Mouse (Mus musculus): Measurements from ENCODE around the gene Lrg1. TPM values are rescaled to one million over a fixed set of nuclear protein-coding genes. Genes with fewer than 3 reads are reported as not detected.
A peak's percentile ranks its signal among the peaks of the same experiment; 100 is the strongest.

Lrg1 gene
- polyA plus RNA-seq, 1 experiment = 16.1 TPM

DNA sequence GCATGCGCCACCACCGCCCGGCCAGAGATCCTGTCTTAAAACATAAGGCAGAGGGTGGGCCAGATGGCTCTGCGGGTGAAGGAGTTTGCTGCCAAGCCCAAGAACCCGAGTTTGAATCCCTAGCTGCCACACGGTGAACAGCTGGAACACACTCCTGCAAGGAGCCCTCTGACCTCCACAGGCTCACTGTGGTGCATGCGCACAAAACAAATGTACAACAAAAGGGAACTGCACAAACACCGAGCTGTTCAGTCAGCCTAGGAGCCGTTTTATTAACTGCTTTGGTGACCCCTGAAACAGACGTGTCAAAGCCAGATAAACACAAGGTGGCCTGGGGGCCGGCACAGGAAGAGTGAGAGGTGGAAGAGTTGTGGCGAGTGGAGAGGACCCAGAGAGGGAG, 2.4 kb downstream of the Lrg1 start:
- TF ChIP-seq POLR2A (IDR thresholded peaks at IDR 0.05; ENCODE audit: low read depth, low read length) (no peak), CTCF (conservative IDR thresholded peaks at IDR 0.05; ENCODE audit: insufficient read depth, insufficient read length, low read depth, low read length) (0 out of 2 replicates have a peak, but pooled peaks have one; percentile 9)
- Histone ChIP-seq H3K4me3 (ENCODE audit: insufficient read depth, low read depth, low read length) (no peak overlapping the region), H3K36me3 (ENCODE audit: control insufficient read depth, insufficient read depth, low read length) (no peaks in the 10 kb centered on the region), H3K27ac (ENCODE audit: insufficient read depth, low read depth, low read length) (peak overlapping the region; percentile 46; the same call in 1 of the 2 replicates), H3K4me1 (ENCODE audit: control insufficient read depth, insufficient read depth, low read length) (no peaks in the 10 kb centered on the region), H3K27me3 (replicated peaks; ENCODE audit: control insufficient read depth, insufficient read depth, low read length) (no peaks in the 10 kb centered on the region)
- DNase-seq = peak; percentile 40
- WGBS = 38% methylated on average over 12 of the region's 12 CpGs

DNA sequence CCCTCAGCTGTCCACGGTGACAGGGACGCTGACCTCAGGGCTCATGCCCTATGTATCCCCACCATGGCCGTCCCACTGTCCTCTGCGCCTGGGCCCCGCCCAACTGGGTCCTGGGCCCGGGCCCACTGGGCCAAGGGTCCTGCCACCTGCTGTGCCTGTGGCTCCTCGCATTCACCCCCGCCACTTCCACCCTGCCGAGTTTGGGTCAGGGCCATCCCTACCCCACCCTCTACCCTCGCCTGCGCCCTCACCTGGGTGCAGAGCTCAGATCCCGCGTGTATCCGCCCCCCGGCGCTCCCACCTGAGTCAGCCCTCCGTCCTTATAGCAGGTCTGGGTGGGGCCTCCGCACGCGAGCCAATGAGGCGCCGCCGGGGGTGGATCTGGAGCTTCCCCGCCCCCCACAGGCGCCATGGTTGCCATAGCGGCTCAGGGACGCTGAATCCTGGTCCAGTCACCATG, 4.5 kb downstream of the Lrg1 start, which contains the start of gene Plin5:
Plin5 (minus strand) TSS at position 346 of the 460 bp plus-strand sequence.
- Histone ChIP-seq H3K27me3 (replicated peaks; ENCODE audit: control insufficient read depth, insufficient read depth, low read length) (no peaks in the 10 kb centered on the region), H3K27ac (ENCODE audit: insufficient read depth, low read depth, low read length) (no peak within 1 kb of the TSS), H3K4me1 (ENCODE audit: control insufficient read depth, insufficient read depth, low read length) (no peaks in the 10 kb centered on the region), H3K36me3 (ENCODE audit: control insufficient read depth, insufficient read depth, low read length) (no peaks in the 10 kb centered on the region), H3K4me3 (ENCODE audit: insufficient read depth, low read depth, low read length) (peak within 1 kb of the TSS; percentile 34; the same call in 1 of the 2 replicates)
- 3% methylated on average over 27 of the region's 27 CpGs for WGBS
- no peak for TF ChIP-seq CTCF (conservative IDR thresholded peaks at IDR 0.05; ENCODE audit: insufficient read depth, insufficient read length, low read depth, low read length)
- TF ChIP-seq POLR2A (IDR thresholded peaks at IDR 0.05; ENCODE audit: low read depth, low read length) = no peak
- peak; percentile 87 for DNase-seq

DNA sequence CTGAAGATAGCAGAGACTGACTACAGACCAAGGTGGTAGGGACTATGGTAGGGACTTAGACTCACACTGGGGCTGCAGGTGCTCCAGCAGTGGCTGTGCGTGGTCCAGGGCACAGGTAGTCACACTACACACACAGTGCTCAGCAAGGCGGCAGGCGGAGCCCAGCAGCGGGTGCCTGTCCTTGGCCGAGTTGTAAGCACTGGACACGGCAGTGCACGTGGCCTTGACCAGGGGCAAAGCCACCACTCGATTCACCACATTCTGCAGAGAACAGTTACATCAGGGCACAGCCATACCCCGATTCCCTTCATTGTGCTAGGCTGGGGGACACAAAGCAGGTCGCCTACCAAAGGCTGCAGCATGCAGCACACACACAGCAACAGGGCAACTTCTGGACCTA, 5.6 kb downstream of the Lrg1 start:
- DNase-seq = no peak
- Histone ChIP-seq H3K4me1 (ENCODE audit: control insufficient read depth, insufficient read depth, low read length) (no peaks in the 10 kb centered on the region), H3K27me3 (replicated peaks; ENCODE audit: control insufficient read depth, insufficient read depth, low read length) (no peaks in the 10 kb centered on the region), H3K27ac (ENCODE audit: insufficient read depth, low read depth, low read length) (no peak overlapping the region), H3K36me3 (ENCODE audit: control insufficient read depth, insufficient read depth, low read length) (no peaks in the 10 kb centered on the region), H3K4me3 (ENCODE audit: insufficient read depth, low read depth, low read length) (no peak overlapping the region)
- 77% methylated on average over 10 of the region's 10 CpGs for WGBS
- TF ChIP-seq POLR2A (IDR thresholded peaks at IDR 0.05; ENCODE audit: low read depth, low read length) = no peak
- TF ChIP-seq CTCF (conservative IDR thresholded peaks at IDR 0.05; ENCODE audit: insufficient read depth, insufficient read length, low read depth, low read length) = no peak

DNA sequence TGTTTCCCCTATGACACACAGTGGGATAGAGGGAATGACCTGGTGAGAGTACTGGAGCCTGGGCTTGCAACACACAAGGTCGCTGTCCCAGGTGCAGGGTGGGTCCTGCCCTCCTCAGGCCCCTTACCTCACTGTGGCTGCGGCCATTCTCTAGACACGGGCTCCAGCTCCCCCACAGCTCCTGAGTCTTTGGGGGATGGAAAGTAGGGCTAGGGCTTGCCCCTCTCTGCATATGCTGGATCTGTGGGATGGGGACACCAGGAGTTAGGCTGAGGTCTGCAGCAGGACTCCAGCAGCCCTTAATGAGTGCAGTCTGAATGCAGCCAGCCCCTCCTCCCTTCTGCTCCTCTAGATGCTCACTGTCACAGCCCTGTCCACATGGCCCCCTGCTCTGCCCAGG, 9.1 kb downstream of the Lrg1 start:
- DNase-seq = no peak

DNA sequence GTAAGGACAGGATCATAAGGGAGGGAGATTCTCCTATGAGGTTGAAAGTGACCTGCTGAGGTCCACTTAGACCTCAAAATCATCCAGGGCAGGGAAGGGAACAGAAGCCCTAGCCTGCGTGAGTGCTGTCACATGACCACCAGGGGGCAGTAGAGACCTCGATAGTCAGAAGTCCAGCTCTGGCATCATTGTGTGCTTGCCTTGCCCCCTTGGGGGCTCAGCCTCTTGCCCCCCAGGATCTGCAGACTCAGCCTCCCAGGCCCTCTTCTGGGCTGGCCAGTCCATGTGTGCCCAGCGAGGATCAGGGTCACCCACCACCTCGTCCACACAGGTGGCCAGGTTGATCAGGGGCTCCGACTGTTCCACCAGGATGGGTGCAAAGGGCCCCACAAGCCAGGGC, 9.9 kb downstream of the Lrg1 start:
- H3K36me3 ChIP-seq (ENCODE audit: control insufficient read depth, insufficient read depth, low read length) = no peaks in the 10 kb centered on the region
- no peaks in the 10 kb centered on the region for H3K27me3 ChIP-seq (replicated peaks; ENCODE audit: control insufficient read depth, insufficient read depth, low read length)
- DNase-seq = peak; percentile 69
- TF ChIP-seq CTCF (conservative IDR thresholded peaks at IDR 0.05; ENCODE audit: insufficient read depth, insufficient read length, low read depth, low read length) = peak; percentile 89
- TF ChIP-seq POLR2A (IDR thresholded peaks at IDR 0.05; ENCODE audit: low read depth, low read length) = no peak
- WGBS = 53% methylated on average over 5 of the region's 5 CpGs
- H3K4me3 ChIP-seq (ENCODE audit: insufficient read depth, low read depth, low read length) = no peak overlapping the region
- H3K27ac ChIP-seq (ENCODE audit: insufficient read depth, low read depth, low read length) = no peak overlapping the region
- no peaks in the 10 kb centered on the region for H3K4me1 ChIP-seq (ENCODE audit: control insufficient read depth, insufficient read depth, low read length)

More for the DNA sequence above, 9.1 kb downstream of the Lrg1 start:
- Histone ChIP-seq H3K27me3 (replicated peaks; ENCODE audit: control insufficient read depth, insufficient read depth, low read length) (no peaks in the 10 kb centered on the region), H3K27ac (ENCODE audit: insufficient read depth, low read depth, low read length) (no peak overlapping the region), H3K4me3 (ENCODE audit: insufficient read depth, low read depth, low read length) (no peak overlapping the region), H3K36me3 (ENCODE audit: control insufficient read depth, insufficient read depth, low read length) (no peaks in the 10 kb centered on the region), H3K4me1 (ENCODE audit: control insufficient read depth, insufficient read depth, low read length) (no peaks in the 10 kb centered on the region)
- 85% methylated on average over 3 of the region's 3 CpGs for WGBS
- TF ChIP-seq CTCF (conservative IDR thresholded peaks at IDR 0.05; ENCODE audit: insufficient read depth, insufficient read length, low read depth, low read length) (no peak), POLR2A (IDR thresholded peaks at IDR 0.05; ENCODE audit: low read depth, low read length) (no peak)

DNA sequence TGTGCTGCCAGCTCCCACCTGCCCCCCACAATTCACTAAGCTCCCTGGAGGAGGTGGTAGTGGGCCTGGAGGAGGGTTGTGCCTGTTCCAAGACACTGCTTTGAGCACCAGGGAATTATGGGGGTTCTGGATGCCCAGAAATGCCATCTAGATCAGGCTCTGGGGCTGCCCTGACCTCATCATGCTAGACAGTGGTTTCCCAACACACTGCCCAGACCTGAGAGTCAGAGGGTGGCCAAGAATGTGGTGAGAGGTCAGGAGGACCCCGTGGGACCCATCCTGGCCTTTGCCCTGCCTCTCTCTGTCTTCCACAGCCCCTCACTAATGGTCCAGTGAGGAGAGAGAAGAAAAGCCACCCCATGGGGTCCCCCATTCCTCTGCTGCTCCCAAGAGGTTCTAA, 10.8 kb downstream of the Lrg1 start:
- Histone ChIP-seq H3K27me3 (replicated peaks; ENCODE audit: control insufficient read depth, insufficient read depth, low read length) (no peaks in the 10 kb centered on the region), H3K4me1 (ENCODE audit: control insufficient read depth, insufficient read depth, low read length) (no peaks in the 10 kb centered on the region), H3K27ac (ENCODE audit: insufficient read depth, low read depth, low read length) (no peak overlapping the region), H3K4me3 (ENCODE audit: insufficient read depth, low read depth, low read length) (no peak overlapping the region), H3K36me3 (ENCODE audit: control insufficient read depth, insufficient read depth, low read length) (no peaks in the 10 kb centered on the region)
- no peak for TF ChIP-seq POLR2A (IDR thresholded peaks at IDR 0.05; ENCODE audit: low read depth, low read length)
- TF ChIP-seq CTCF (conservative IDR thresholded peaks at IDR 0.05; ENCODE audit: insufficient read depth, insufficient read length, low read depth, low read length) = no peak
- WGBS = 47% methylated on average over 1 of the region's 1 CpGs
- DNase-seq = no peak

DNA sequence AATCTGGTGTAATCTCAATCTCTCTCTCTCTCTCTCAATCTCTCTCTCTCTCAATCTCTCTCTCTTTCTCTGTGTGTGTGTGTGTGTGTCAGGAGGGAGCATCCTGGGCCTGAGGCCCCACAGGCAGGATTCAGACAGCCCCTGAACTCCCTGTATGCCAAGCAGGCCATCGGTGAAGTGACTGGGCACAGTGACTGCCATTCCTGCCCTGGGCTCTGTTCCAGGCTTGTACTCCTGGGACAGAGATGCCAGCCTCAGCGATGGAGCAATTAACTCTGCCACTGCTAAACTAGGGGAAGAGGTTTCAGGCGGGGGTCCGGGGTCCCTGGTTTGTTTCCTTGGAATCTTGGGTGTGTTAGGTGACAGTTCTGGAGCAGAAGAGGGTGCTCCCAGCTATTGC, 11.2 kb downstream of the Lrg1 start:
- Histone ChIP-seq H3K27ac (ENCODE audit: insufficient read depth, low read depth, low read length) (no peak overlapping the region), H3K27me3 (replicated peaks; ENCODE audit: control insufficient read depth, insufficient read depth, low read length) (no peaks in the 10 kb centered on the region), H3K36me3 (ENCODE audit: control insufficient read depth, insufficient read depth, low read length) (no peaks in the 10 kb centered on the region), H3K4me3 (ENCODE audit: insufficient read depth, low read depth, low read length) (no peak overlapping the region), H3K4me1 (ENCODE audit: control insufficient read depth, insufficient read depth, low read length) (no peaks in the 10 kb centered on the region)
- 63% methylated on average over 4 of the region's 4 CpGs for WGBS
- DNase-seq = no peak
- TF ChIP-seq POLR2A (IDR thresholded peaks at IDR 0.05; ENCODE audit: low read depth, low read length) (no peak), CTCF (conservative IDR thresholded peaks at IDR 0.05; ENCODE audit: insufficient read depth, insufficient read length, low read depth, low read length) (no peak)
